Mouse (Mus musculus) left cerebral cortex, adult 2 months (tissue): ENCODE results near the gene Mapk8ip1. TPM values are rescaled to one million over a fixed set of nuclear protein-coding genes. Genes with fewer than 3 reads are reported as not detected.
"Not testable (repeated sequence)": the region's sequence is repeated elsewhere in the genome, so short reads cannot be mapped to it uniquely, and the experiment has no call there.

ENCODE experiments used
- DNase-seq, 2 experiments: peaks; one replicate each; pipeline ENCODE4 v3.0.0; 2021 to 2022; ENCODE audit warnings: low spot score in 2 of 2, mixed read lengths in 1 of 2; ENCODE audit errors: extremely low spot score in 1 of 2
- H3K27ac ChIP-seq: fragments of 200-600 bp; 2 replicates; pipeline ENCODE4 v1.8.1; 2022
- H3K4me3 ChIP-seq: fragments of 200-600 bp; 2 replicates; pipeline ENCODE4 v1.8.1; 2022
- CTCF ChIP-seq: fragments of 200-600 bp; IDR thresholded peaks from 2 replicates; pipeline ENCODE4 v1.8.1; 2022; ENCODE audit warnings: antibody characterized with exemption, mild to moderate bottlenecking, moderate library complexity
- intact Hi-C: fragments of 180-260 bp; cut with DNase I; formaldehyde crosslinking; loops from one replicate; pipeline ENCODE4 v1.15.1; 2025
- total RNA-seq, 2 experiments: library from RNA; stranded (reverse); gene quantifications; 2 replicates each; pipeline ENCODE4 v1.2.3; 2021

The Mapk8ip1 gene
- total RNA-seq, 2 experiments from 2014 or later: 340 to 364 TPM

DNA sequence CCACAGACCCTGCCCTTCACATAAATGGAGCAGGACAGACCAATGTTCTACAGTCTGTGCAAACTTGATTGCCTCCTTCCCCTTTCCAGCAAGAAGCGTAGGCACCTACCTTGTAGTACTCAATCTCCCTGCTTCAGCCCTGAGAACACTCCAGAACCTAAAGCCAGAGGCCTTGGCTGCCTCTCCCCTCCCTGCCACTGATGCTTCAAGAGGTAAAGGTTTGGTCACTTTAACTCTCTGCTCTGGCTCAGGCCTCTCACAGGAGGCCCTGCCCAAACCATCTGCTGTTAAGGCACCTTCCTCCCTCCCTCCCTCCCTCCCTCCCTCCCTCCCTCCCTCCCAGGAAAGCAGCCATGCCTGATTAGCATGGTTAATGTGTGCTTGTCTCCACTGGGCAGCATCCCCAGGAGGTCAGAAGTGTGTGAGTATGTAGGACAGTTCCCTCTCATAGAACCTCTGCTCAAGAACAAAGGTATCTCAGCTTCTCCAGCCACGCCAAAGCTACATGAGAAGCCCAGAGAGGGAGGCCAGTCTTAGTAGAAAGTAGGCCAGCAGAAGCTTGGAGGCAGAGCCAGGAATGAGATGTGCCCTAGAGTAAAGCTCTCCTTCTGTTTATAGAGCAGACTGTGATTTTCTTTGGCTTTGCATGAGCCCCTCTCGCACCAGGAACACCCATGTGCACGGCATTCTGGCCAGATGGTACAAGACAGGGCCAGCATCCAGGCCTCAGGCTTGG lies 1.7 kb upstream of the Mapk8ip1 start:
- intact Hi-C loops: no loop called here
- Histone ChIP-seq H3K27ac (peak overlapping the region; percentile 87), H3K4me3 (no peak overlapping the region)
- TF ChIP-seq CTCF: no peak
- DNase-seq: no peak

DNA sequence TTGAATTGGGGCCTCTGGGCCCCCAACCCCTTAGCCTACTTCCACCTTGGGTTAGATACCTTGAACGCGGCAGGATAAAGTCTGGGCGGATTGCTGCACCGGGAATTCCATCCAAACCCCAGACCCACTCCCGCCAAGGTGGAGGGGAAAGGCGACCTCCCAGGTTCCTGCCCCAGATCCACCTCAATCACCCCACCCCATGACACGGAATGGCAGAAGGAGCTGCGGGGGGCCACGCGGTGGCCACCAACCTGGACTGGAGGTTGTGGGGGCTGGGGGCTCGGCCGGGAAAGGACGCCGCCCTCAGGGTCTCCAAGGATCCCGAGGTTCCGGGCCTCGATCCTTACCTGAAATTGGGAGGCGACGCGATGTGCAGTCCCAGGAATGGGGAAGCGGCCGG lies 381 bp downstream of the Mapk8ip1 start:
- no peak for DNase-seq
- intact Hi-C loops: no loop called here
- no peak for TF ChIP-seq CTCF

DNA sequence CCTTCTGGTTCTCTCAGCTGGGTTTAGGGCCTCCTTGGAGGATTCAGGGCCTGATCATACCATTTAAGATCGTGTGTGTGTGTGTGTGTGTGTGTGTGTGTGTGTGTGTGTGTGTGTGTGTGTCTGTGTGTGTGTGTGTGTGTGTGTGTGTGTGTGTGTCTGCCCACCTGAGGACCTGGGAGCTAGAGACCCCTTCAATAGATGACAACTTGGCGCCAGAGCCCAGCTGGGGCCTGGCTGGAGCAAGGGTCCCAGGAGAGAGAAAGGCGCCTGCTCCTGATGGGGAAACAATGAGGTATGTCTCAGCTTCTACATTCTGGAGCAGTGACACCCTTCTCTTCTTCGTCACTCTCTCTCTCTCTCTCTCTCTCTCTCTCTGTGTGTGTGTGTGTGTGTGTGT lies 1.2 kb downstream of the Mapk8ip1 start:
- H3K4me3 ChIP-seq, H3K27ac ChIP-seq, DNase-seq, intact Hi-C loops: not testable (repeated sequence)

More for the DNA sequence above, 381 bp downstream of the Mapk8ip1 start:
- Histone ChIP-seq H3K4me3 (peak overlapping the region; percentile 77), H3K27ac (peak overlapping the region; percentile 98)

DNA sequence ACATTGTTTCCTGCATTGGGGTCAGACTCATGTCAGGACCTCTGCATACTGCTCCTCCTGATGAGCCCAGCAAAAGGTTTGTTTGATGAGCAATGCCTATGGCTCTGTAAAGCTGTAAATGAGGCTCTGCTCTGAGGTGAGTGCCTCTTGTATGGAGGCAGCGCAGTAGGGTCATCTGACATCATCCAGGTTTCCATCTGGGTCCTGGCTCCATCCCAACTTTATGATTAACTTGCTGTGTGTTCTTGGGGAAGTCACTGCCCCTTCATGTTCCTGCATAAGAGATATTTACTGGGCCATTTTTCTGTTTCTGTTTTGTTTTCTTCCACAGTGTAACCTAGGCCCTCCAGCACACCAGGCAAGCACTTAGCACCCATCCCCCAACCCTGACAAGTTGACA lies 3.6 kb downstream of the Mapk8ip1 start:
- intact Hi-C loops: no loop called here
- no peak overlapping the region for H3K4me3 ChIP-seq
- TF ChIP-seq CTCF: no peak
- DNase-seq: no peak
- H3K27ac ChIP-seq: no peak overlapping the region; the same call in 1 of the 2 replicates

- no peak for DNase-seq
- TF ChIP-seq CTCF: no peak
- Histone ChIP-seq H3K4me3 (no peak overlapping the region), H3K27ac (no peak overlapping the region)
- intact Hi-C loops: no loop called here
Measured at GRCm38 (mm10) chr2:92395535-92395934, 5.5 kb downstream of the Mapk8ip1 start.

DNA sequence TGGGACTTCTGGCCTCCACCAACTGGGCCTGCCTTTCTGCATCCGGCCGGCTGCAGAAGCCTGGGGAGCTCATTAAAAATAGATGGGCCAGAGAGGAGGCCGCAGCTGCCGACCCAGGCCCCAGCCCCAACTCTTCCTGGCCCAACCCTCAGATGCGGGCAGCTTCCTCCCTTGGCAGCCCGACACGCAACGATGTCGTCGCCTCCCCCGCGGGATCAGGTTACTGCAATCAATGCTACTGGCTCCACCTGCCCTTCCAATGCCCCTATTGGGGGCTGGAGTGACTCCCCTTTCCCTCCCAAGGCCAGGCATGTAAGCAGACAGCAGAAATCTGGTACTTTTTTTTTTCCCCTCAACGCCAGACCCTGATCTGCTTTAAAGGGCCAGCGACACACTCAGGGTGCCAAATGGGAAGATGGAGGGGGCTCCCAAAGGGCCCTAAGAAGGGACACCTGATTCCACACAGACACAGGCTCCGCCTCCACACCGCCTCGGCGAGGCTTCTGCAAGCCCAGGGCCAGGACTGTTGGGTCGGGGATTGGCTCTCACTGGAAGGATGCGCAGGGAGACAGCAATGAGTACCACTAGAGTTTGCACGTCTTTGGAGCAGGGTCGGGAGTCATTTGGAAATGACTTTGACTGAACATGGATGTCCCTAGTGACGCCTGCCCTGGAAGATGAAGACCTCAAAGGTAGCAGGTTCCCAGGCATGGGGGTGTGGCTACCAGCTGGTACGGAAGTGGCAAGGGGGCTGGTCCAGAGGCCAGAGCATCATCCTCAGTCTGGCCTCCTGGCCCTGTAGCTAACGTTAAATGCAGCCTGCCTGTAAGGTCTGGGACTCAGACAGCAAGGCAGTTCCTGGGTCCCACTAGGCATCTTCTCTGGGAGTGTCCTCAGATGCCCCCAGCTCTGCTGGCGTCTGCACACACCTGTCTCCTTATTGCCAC lies 8.5 kb downstream of the Mapk8ip1 start:
- TF ChIP-seq CTCF: no peak
- H3K4me3 ChIP-seq: peak overlapping the region; percentile 44
- intact Hi-C loops: no loop called here
- DNase-seq: no peak
- H3K27ac ChIP-seq: peak overlapping the region; percentile 90

GRCm38 (mm10) chr2:92391703-92392317 lies 9.3 kb downstream of the Mapk8ip1 start:
- no peak for TF ChIP-seq CTCF
- DNase-seq: no peak
- peak overlapping the region; percentile 90 for H3K27ac ChIP-seq
- intact Hi-C loops: no loop called here
- H3K4me3 ChIP-seq: peak overlapping the region; percentile 44

DNA sequence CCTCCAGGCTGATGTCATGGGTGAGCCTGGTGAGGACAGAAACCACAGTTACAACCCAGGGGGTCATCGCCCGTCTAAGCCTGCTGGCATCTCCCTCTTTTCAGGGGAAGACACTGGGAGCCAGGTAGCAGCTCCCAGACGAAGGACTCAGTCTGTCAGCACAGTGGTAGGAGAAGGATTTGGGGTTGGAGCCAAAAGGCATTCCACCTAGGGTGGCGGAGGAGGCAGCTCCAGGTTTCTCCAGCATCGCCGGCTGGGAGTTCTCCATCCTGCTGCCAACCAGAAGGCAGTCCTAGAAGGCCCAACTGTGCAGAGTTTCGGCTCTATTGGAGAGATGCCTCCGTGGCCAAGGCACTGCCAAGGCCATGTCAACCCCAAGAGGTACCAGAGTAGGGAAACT lies 9.9 kb downstream of the Mapk8ip1 start:
- no peak for TF ChIP-seq CTCF
- intact Hi-C loops: no loop called here
- H3K4me3 ChIP-seq: peak overlapping the region; percentile 44
- DNase-seq: peak in 1 of 2 experiments; percentile 53
- peak overlapping the region; percentile 90 for H3K27ac ChIP-seq

DNA sequence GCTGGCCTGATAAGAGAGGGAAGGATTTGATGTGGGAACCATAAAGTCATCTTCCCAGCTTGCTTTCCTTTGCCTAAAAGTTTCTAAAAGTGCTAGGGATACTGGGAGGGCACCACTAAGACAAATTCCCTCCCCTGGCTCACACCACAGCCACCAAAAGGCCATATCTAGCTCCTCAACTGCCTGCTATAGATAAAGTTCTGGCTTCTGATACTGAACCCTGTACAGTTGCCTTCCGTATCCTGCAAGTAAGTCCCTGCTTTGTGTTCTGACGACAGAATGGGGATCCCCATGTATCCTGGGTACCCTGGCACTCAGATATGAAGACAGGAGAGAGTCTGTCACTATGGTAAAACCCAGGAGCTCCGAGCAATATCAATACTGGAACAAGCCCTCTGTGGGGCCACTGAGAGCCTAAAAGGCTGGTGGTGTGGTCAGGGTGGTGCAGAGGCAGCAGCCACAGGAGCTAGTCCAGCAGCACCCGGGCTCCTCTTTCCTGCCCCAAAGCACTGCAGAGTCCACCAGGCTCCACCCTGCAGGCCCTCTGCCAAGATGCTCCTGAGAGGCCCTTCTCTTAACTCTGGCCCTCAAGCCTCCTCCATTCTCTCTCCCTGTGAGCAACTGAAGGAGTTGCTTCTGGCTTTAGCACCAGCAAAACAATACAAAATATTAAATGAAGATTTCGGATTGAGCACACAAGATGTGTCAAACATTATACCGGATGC lies 10.7 kb downstream of the Mapk8ip1 start:
- Histone ChIP-seq H3K27ac (peak overlapping the region; percentile 90), H3K4me3 (no peak overlapping the region; the same call in none of the 2 replicates)
- intact Hi-C loops: no loop called here
- DNase-seq: no peak
- no peak for TF ChIP-seq CTCF

GRCm38 (mm10) chr2:92389645-92390044 lies 11.4 kb downstream of the Mapk8ip1 start:
- intact Hi-C loops: loop anchor here (1.0 kb wide), 1 partner anchor 43 kb away; no protein-coding TSS in a partner anchor
- no peak for DNase-seq
- Histone ChIP-seq H3K4me3 (peak overlapping the region; percentile 71), H3K27ac (peak overlapping the region; percentile 93)
- no peak for TF ChIP-seq CTCF
